Mouse (Mus musculus) CH12.LX (cell line): ENCODE measurements around the gene Gstp1.

Experiments used
- CHD1 ChIP-seq: IDR thresholded peaks from 2 replicates; pipeline ENCODE4 v1.6.1; 2012; ENCODE audit warnings: low read depth, low read length, improper control_type of control experiment, inconsistent platforms
- CTCF ChIP-seq, 2 experiments: IDR thresholded peaks in 1 of 2; conservative IDR thresholded peaks in 1 of 2; 2 replicates each; pipeline ENCODE4 v1.5.1; 2011 to 2012; ENCODE audit warnings: low read depth in 2 of 2, low read length in 2 of 2, improper control_type of control experiment in 1 of 2, inconsistent platforms in 1 of 2, mild to moderate bottlenecking in 1 of 2, moderate library complexity in 1 of 2
- MAFK ChIP-seq: IDR thresholded peaks from 2 replicates; pipeline ENCODE4 v1.6.1; 2011; ENCODE audit warnings: low read length, improper control_type of control experiment; ENCODE audit not compliant: insufficient replicate concordance
- MXI1 ChIP-seq: IDR thresholded peaks from 2 replicates; pipeline ENCODE4 v1.6.1; 2011; ENCODE audit warnings: mild to moderate bottlenecking, low read depth, low read length, improper control_type of control experiment
- POLR2A ChIP-seq: IDR thresholded peaks from 2 replicates; pipeline ENCODE4 v1.6.1; 2011; ENCODE audit warnings: low read depth, mild to moderate bottlenecking, improper control_type of control experiment, low read length
- RAD21 ChIP-seq: IDR thresholded peaks from 2 replicates; pipeline ENCODE4 v1.6.1; 2011; ENCODE audit warnings: low read depth, mild to moderate bottlenecking, low read length, improper control_type of control experiment, moderate library complexity
- USF2 ChIP-seq: conservative IDR thresholded peaks from 2 replicates; pipeline ENCODE4 v1.6.1; 2011; ENCODE audit warnings: low read depth, low read length, improper control_type of control experiment

GRCm38 (mm10) chr19:4037788-4038232 is at the start of gene Gstp1:
- no peak for TF ChIP-seq CHD1
- TF ChIP-seq CTCF (conservative IDR thresholded peaks at IDR 0.05 in 1 of 2, IDR thresholded peaks at IDR 0.05 in 1 of 2; ENCODE audit: low read depth in 2 of 2, low read length in 2 of 2) = peak in 1 of 2 experiments; percentile 3; a peak in 1 of 4 replicates
- peak; percentile 81; the same call in 1 of the 2 replicates for TF ChIP-seq MXI1
- TF ChIP-seq MAFK = peak; percentile 93
- no peak for TF ChIP-seq RAD21
- TF ChIP-seq POLR2A = peak; percentile 98
- no peak for TF ChIP-seq USF2
